Mouse (Mus musculus): Measurements from ENCODE around the gene Atp4a. TPM values are rescaled to one million over a fixed set of nuclear protein-coding genes. Genes with fewer than 3 reads are reported as not detected.
"Not testable (repeated sequence)": the region's sequence is repeated elsewhere in the genome, so short reads cannot be mapped to it uniquely, and the experiment has no call there.

Gene Atp4a
- total RNA-seq, 1 experiment from 2014 or later, result 3.0 TPM

GRCm38 (mm10) chr7:30729396-30730063 lies 17.5 kb downstream of the Atp4a start, which contains the start of gene Tmem147:
Gene Tmem147 (minus strand): TSS chr7:30729540.
- peak; percentile 97 for DNase-seq

GRCm38 (mm10) chr7:30730064-30730722 lies 18.2 kb downstream of the Atp4a start:
- DNase-seq, result not testable (repeated sequence)

- DNase-seq, result no peak
These were observed 24.2 kb downstream of the Atp4a start for GRCm38 (mm10) chr7:30736211-30736610.

- not testable (repeated sequence) for DNase-seq
These were observed 30.6 kb downstream of the Atp4a start for GRCm38 (mm10) chr7:30742570-30742969.

- not testable (repeated sequence) for DNase-seq
These were observed 31.6 kb downstream of the Atp4a start, which contains the start of gene Gapdhs for GRCm38 (mm10) chr7:30743617-30744016. Gene Gapdhs (minus strand): TSS chr7:30743681.

DNA sequence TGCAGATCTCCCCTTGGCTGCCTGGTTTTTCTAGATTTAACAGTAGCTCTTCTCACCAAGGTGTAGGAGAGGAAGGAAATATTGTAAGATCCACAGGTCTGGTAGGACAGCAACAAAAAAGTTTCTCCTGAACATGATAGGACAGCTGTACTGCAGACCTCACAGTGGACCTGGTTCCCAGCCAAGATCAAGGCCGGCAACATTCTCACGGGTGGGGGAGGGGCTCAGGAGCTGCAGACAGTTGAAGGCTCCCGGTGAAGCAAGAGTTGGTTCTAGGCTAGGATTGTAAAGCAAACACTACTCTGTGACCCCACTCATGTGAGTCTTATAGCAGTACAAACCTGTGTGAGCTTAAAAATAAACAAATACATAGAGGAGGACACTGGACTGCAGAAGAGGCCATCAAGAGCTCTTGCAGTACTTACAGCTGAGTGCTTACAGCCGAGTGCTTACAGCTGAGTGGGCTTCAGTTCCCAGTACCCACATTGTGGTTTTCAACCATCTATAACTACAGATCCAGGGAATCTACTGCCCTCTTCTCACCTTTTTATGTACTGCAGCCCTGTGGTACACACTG lies 32.1 kb downstream of the Atp4a start:
- peak; percentile 83 for DNase-seq

GRCm38 (mm10) chr7:30747525-30748204 lies 35.7 kb downstream of the Atp4a start:
- DNase-seq, result no peak

DNA sequence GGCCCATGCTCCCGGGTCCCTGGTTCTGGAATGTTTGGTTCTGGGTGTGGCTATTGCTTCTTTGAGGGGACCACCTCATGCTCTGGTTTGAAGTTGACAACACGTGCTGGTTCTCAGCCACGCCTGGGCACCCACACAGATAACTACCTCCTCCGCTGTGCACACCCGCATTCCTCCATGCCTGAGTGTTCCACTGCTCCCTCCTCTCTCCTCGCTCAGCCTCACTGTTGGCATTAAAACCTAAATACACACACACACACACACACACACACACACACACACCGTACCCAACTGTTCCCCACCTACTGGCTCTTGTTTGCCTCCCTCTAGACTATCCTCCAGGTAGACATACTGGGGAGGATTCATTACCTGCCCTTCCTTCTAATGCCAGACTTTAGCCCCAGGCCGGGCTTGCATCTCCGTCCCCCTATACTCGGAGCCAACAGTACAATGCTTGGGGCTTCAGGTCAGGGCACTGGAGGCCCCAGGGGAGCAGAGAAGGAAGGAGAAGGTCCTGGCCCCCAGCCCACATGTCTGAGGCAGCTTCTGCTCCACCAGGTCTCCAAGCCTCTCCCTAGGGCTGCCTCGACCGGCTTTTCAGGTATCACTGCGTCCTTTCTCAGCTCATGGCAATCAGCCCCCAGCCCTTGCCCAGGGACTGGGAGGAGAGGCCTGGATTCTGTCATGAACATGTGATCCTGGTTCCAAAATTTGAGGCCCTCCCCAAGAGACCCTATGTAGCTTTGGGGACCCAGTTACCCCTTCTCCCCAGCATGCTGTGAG lies 38.0 kb downstream of the Atp4a start:
- DNase-seq, result no peak

DNA sequence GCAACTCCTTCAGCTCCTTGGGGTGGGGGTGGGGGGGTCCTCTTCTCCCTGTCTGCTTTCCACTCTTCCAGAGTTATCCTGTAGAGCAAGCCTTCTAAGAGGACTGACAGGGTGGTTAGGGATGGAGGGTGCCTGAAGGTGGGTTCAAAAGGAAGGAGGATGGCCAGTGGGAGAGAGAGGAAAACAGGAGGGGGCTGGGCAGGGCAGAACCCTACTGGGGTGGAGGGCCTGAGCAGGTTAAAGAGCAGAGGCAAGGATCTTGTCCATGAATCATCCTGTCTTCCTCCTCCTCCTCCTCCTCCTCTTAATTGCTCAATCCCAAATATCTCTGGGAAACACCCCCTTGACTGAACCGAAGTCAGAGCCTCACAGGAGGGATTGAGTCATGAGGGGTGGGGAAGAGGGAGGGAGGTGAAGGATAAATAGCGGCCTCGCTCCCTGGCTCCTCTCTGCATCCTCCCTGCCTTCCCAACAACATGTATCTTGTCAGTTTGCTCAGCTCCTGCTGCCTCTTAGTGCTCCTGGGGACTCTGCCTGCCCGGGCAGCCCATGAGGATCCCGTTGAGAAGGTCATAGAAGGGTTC lies 39.2 kb downstream of the Atp4a start, which contains the start of gene Sbsn:
Gene Sbsn (plus strand): TSS at position 386 of the 584 bp plus-strand sequence.
- DNase-seq, result peak; percentile 74

DNA sequence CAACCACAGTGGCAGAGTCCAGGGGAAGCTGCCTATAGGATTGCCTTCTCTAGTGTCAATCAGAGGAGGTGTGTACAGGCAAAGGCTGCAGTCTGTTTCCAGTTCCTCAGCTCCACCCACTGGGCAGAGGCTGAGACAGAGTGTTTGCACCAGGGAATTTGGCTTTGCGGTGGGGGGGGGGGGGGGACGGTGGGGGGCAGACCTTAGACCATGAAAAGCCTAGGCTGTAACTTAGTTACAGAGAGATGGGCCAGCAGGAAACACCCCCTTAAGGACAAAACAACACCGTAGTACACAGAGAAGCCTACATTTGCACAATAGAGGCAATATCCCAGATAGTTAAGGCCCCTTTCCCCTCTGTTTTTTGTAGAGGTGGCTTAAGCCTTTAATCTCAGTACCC lies 45.0 kb downstream of the Atp4a start:
- no peak for DNase-seq

GRCm38 (mm10) chr7:30758853-30759252 lies 46.8 kb downstream of the Atp4a start:
- DNase-seq, result peak; percentile 87

DNA sequence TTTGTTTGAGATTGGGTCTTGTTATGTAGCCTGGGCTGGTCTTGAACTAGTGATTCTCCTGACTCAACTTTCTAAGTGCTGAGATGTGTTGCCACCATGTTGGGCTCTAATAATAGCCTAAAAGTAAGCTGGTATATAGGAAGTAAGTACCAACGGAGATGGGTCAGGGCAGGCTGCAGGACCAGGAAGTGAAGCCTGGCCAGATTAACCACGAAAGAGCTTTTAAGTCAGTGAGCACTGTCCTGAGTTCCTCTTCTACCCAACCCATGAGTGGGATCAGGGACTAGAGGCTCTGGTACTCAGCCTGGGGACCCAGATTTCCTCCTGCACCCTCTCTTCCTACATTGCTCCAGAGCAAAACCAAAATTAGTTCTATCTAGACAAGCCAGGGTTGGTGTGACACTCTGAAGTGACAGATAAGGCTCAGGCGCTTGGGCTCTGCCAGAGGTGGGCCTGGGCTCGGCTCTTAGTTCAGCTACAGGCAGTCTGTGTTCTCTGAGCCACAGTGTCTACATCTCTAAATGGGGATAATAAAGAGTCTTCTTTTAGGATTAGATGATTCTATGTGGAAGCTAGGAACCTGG lies 49.9 kb downstream of the Atp4a start:
- DNase-seq, result no peak

DNA sequence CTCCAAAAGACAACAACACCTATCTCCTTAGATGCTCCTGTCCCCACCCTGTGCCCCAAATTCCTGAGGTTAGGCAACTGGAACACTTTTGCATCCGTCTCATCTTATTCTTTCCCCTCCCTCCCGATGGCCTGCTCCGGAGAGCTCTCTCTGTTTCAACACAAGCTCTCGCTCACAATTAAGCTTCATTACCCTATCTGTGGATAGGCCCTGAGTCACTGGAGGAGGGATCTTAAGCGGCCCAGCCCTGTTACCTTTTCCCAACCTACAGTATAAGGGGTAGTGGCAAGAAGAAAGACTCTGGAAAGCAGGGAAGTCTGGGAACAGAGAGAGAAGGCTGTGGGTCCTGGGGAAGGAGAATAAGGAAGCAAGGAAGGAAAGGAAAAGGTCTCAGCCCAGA lies 51.4 kb downstream of the Atp4a start, which contains the start of gene Dmkn:
Gene Dmkn (plus strand): TSS at position 301 of the 400 bp plus-strand sequence.
- DNase-seq, result no peak

DNA sequence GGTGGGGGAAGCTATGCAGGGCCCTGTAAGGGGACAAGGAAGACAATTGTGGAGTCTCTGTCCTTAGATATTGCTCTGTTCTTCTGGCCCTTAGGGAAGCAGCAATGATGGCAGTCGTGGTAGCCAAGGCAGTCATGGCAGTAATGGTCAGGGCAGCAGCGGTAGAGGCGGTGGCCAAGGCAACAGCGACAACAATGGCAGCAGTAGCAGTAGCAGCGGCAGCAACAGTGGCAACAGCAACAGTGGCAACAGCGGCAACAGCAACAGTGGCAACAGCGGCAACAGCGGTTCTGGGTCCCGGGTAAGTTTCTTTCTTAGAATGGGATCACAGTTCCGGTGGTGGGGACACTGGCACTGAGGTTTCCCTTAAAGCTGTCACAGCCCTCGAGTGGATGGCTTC lies 53.2 kb downstream of the Atp4a start:
- no peak for DNase-seq

- DNase-seq, result no peak
These were observed 54.4 kb downstream of the Atp4a start for GRCm38 (mm10) chr7:30766408-30766807.

DNA sequence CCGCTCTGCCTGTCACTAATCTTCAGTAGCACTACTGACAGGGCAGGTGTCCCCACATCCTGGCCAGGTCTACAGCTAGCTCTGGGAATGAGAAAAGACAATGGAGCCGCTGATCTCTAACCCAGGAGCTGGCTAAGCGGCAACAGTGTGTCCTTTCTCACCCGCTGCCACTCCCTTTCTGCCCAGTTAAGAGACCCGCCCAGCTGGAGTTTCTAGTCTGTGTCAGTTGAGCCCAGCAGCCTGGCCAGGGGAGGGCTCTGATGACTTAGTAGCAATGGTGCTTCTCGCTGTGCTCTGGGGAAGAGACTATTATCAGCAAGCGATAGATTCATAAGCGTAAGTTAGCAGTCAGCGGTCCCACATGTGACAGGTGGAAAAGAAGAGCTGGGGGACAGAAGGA lies 57.2 kb downstream of the Atp4a start:
- no peak for DNase-seq

Other genes with a start within 250 kb of the Atp4a start
- 2.6 and 33.4 TPM in 2 replicates for gene Prodh2, start 218.6 kb upstream of the Atp4a start, total RNA-seq (2021)
- 8.3 and 8.9 TPM in 2 replicates for gene Arhgap33, start 177.1 kb upstream of the Atp4a start, total RNA-seq (2021)
- gene Hspb6, start 160.0 kb upstream of the Atp4a start, total RNA-seq (2021), result 24.2 and 29.4 TPM in 2 replicates
- 7.6 and 9.2 TPM in 2 replicates for gene Proser3, start 159.9 kb upstream of the Atp4a start, total RNA-seq (2021)
- gene Lin37, start 152.4 kb upstream of the Atp4a start, total RNA-seq (2021), result 41.6 and 46.3 TPM in 2 replicates
- 60.3 and 66.8 TPM in 2 replicates for gene U2af1l4, start 148.9 kb upstream of the Atp4a start, total RNA-seq (2021)
- 3.8 and 4.6 TPM in 2 replicates for gene Gm49396, start 148.9 kb upstream of the Atp4a start, total RNA-seq (2021)
- 117 and 125 TPM in 2 replicates for gene Psenen, start 148.6 kb upstream of the Atp4a start, total RNA-seq (2021)
- 5.1 and 7.8 TPM in 2 replicates for gene Igflr1, start 146.8 kb upstream of the Atp4a start, total RNA-seq (2021)
- gene Kmt2b, start 123.5 kb upstream of the Atp4a start, total RNA-seq (2021), result 45.7 and 54.0 TPM in 2 replicates
- 0.85 and 1.1 TPM in 2 replicates for gene Zbtb32, start 113.3 kb upstream of the Atp4a start, total RNA-seq (2021)
- gene Upk1a, start 99.4 kb upstream of the Atp4a start, total RNA-seq (2021), result 0.22 and 0.45 TPM in 2 replicates
- gene Cox6b1, start 86.1 kb upstream of the Atp4a start, total RNA-seq (2021), result 3,197 and 3,382 TPM in 2 replicates
- gene Etv2, start 76.4 kb upstream of the Atp4a start, total RNA-seq (2021), result not detected in 2 replicates
- 78.2 and 81.2 TPM in 2 replicates for gene Rbm42, start 61.9 kb upstream of the Atp4a start, total RNA-seq (2021)
- 10.4 and 11.9 TPM in 2 replicates for gene Haus5, start 47.2 kb upstream of the Atp4a start, total RNA-seq (2021)
- not detected in 2 replicates for gene Pmis2, start 40.6 kb upstream of the Atp4a start, total RNA-seq (2021)
- gene 2200002J24Rik, start 13.3 kb upstream of the Atp4a start, total RNA-seq (2021), result 1.4 and 3.4 TPM in 2 replicates
- gene Tmem147, start 17.3 kb downstream of the Atp4a start, total RNA-seq (2021), result 215 and 242 TPM in 2 replicates
- not detected in 2 replicates for gene Gapdhs, start 31.5 kb downstream of the Atp4a start, total RNA-seq (2021)
- gene Sbsn, start 39.3 kb downstream of the Atp4a start, total RNA-seq (2021), result 76.3 and 82.7 TPM in 2 replicates
- gene Dmkn, start 51.5 kb downstream of the Atp4a start, total RNA-seq (2021), result 2.2 and 3.5 TPM in 2 replicates
- gene Krtdap, start 75.7 kb downstream of the Atp4a start, total RNA-seq (2021), result 1.3 and 2.1 TPM in 2 replicates
- gene Ffar2, start 111.6 kb downstream of the Atp4a start, total RNA-seq (2021), result 1.1 TPM in 2 replicates
- 0.26 and 0.38 TPM in 2 replicates for gene Ffar3, start 144.0 kb downstream of the Atp4a start, total RNA-seq (2021)
- 0.41 TPM in 1 of 2 replicates, not detected in the other for gene Ffar1, start 149.4 kb downstream of the Atp4a start, total RNA-seq (2021)
- 3.2 and 14.1 TPM in 2 replicates for gene Cd22, start 168.1 kb downstream of the Atp4a start, total RNA-seq (2021)
- 0.33 and 0.90 TPM in 2 replicates for gene Mag, start 202.7 kb downstream of the Atp4a start, total RNA-seq (2021)
- 6.5 TPM in 1 of 2 replicates, not detected in the other for gene Hamp2, start 212.5 kb downstream of the Atp4a start, total RNA-seq (2021)
- gene Hamp, start 231.8 kb downstream of the Atp4a start, total RNA-seq (2021), result 4.3 TPM in 1 of 2 replicates, not detected in the other
- 111 and 115 TPM in 2 replicates for gene Usf2, start 244.6 kb downstream of the Atp4a start, total RNA-seq (2021)